Mouse (Mus musculus): ENCODE data around the gene Fsd2. TPM values are rescaled to one million over a fixed set of nuclear protein-coding genes. Genes with fewer than 3 reads are reported as not detected.

The Fsd2 gene
- total and polyA plus RNA-seq, 2 experiments from 2014 or later = 0.05 to 0.31 TPM

GRCm38 (mm10) chr7:81573397-81573796 is 6.7 kb upstream of the Fsd2 start:
- 91% methylated on average over 6 of the region's 6 CpGs for WGBS
- no peak overlapping the region for H3K4me3 ChIP-seq (ENCODE audit: low read length)
- H3K4me2 ChIP-seq (ENCODE audit: low read depth, low read length) = peak overlapping the region; percentile 69; the same call in 1 of the 2 replicates
- no peak overlapping the region for H3K9ac ChIP-seq (replicated peaks; ENCODE audit: low read length)
- H3K36me3 ChIP-seq (ENCODE audit: insufficient read depth, low read length) = peaks cover 8% of the 10 kb centered on the region; the same call in 1 of the 2 replicates
- H3K27me3 ChIP-seq (ENCODE audit: insufficient read depth, low read length) = no peaks in the 10 kb centered on the region
- TF ChIP-seq CTCF (IDR thresholded peaks at IDR 0.05; ENCODE audit: low read depth) = no peak
- ATAC-seq = no peak
- no peaks in the 10 kb centered on the region for H3K9me3 ChIP-seq (ENCODE audit: low read length)
- H3K4me1 ChIP-seq (ENCODE audit: insufficient read depth, low read length) = peaks cover 7% of the 10 kb centered on the region; the same call in 1 of the 2 replicates
- DNase-seq (ENCODE audit: low spot score) = no peak
- H3K27ac ChIP-seq = no peak overlapping the region

- DNase-seq (ENCODE audit: low spot score) (no peak), ATAC-seq (no peak)
- Histone ChIP-seq H3K27ac (no peak overlapping the region), H3K4me1 (ENCODE audit: insufficient read depth, low read length) (peaks cover 7% of the 10 kb centered on the region; the same call in 1 of the 2 replicates), H3K4me3 (ENCODE audit: low read length) (peak overlapping the region; percentile 94), H3K36me3 (ENCODE audit: insufficient read depth, low read length) (peaks cover 5% of the 10 kb centered on the region; the same call in 1 of the 2 replicates), H3K9me3 (ENCODE audit: low read length) (no peaks in the 10 kb centered on the region), H3K4me2 (ENCODE audit: low read depth, low read length) (peak overlapping the region; percentile 69), H3K27me3 (ENCODE audit: insufficient read depth, low read length) (no peaks in the 10 kb centered on the region), H3K9ac (replicated peaks; ENCODE audit: low read length) (peak overlapping the region; percentile 93; the same call in 1 of the 2 replicates)
- 62% methylated on average over 6 of the region's 6 CpGs for WGBS
- no peak for TF ChIP-seq CTCF (IDR thresholded peaks at IDR 0.05; ENCODE audit: low read depth)
These were observed 6.0 kb upstream of the Fsd2 start for GRCm38 (mm10) chr7:81572610-81573268.

- peaks cover 5% of the 10 kb centered on the region; the same call in 1 of the 2 replicates for H3K36me3 ChIP-seq (ENCODE audit: insufficient read depth, low read length)
- DNase-seq (ENCODE audit: low spot score) = no peak
- peak overlapping the region; percentile 93 for H3K9ac ChIP-seq (replicated peaks; ENCODE audit: low read length)
- no peaks in the 10 kb centered on the region for H3K27me3 ChIP-seq (ENCODE audit: insufficient read depth, low read length)
- ATAC-seq = no peak
- H3K4me2 ChIP-seq (ENCODE audit: low read depth, low read length) = peak overlapping the region; percentile 69
- H3K4me1 ChIP-seq (ENCODE audit: insufficient read depth, low read length) = peaks cover 7% of the 10 kb centered on the region; the same call in 1 of the 2 replicates
- TF ChIP-seq CTCF (IDR thresholded peaks at IDR 0.05; ENCODE audit: low read depth) = no peak
- peak overlapping the region; percentile 97 for H3K27ac ChIP-seq
- WGBS = 17% methylated on average over 15 of the region's 15 CpGs
- peak overlapping the region; percentile 94 for H3K4me3 ChIP-seq (ENCODE audit: low read length)
- no peaks in the 10 kb centered on the region for H3K9me3 ChIP-seq (ENCODE audit: low read length)
These were observed 5.2 kb upstream of the Fsd2 start for GRCm38 (mm10) chr7:81571941-81572441.

GRCm38 (mm10) chr7:81571108-81571940 is 4.6 kb upstream of the Fsd2 start, which contains the start of gene Whamm:
Gene Whamm (plus strand): TSS chr7:81571266.
- H3K36me3 ChIP-seq (ENCODE audit: insufficient read depth, low read length) = peaks cover 5% of the 10 kb centered on the region; the same call in 1 of the 2 replicates
- H3K4me2 ChIP-seq (ENCODE audit: low read depth, low read length) = peak within 1 kb of the TSS; percentile 69
- peak within 1 kb of the TSS; percentile 97 for H3K27ac ChIP-seq
- H3K9me3 ChIP-seq (ENCODE audit: low read length) = no peaks in the 10 kb centered on the region
- DNase-seq (ENCODE audit: low spot score) (peak; percentile 96), ATAC-seq (peak; percentile 100)
- peak; percentile 19; the same call in 1 of the 2 replicates for TF ChIP-seq CTCF (IDR thresholded peaks at IDR 0.05; ENCODE audit: low read depth)
- H3K4me3 ChIP-seq (ENCODE audit: low read length) = peak within 1 kb of the TSS; percentile 94
- WGBS = 3% methylated on average over 88 of the region's 96 CpGs
- H3K4me1 ChIP-seq (ENCODE audit: insufficient read depth, low read length) = peaks cover 7% of the 10 kb centered on the region; the same call in 1 of the 2 replicates
- no peaks in the 10 kb centered on the region for H3K27me3 ChIP-seq (ENCODE audit: insufficient read depth, low read length)
- peak within 1 kb of the TSS; percentile 93 for H3K9ac ChIP-seq (replicated peaks; ENCODE audit: low read length)

- Histone ChIP-seq H3K4me1 (ENCODE audit: insufficient read depth, low read length) (peaks cover 7% of the 10 kb centered on the region; the same call in 1 of the 2 replicates), H3K4me2 (ENCODE audit: low read depth, low read length) (peak overlapping the region; percentile 69), H3K4me3 (ENCODE audit: low read length) (peak overlapping the region; percentile 94), H3K36me3 (ENCODE audit: insufficient read depth, low read length) (peaks cover 5% of the 10 kb centered on the region; the same call in 1 of the 2 replicates), H3K27me3 (ENCODE audit: insufficient read depth, low read length) (no peaks in the 10 kb centered on the region), H3K9ac (replicated peaks; ENCODE audit: low read length) (no peak overlapping the region), H3K9me3 (ENCODE audit: low read length) (no peaks in the 10 kb centered on the region), H3K27ac (no peak overlapping the region)
- no peak for DNase-seq (ENCODE audit: low spot score)
- TF ChIP-seq CTCF (IDR thresholded peaks at IDR 0.05; ENCODE audit: low read depth) = peak; percentile 54
- ATAC-seq = no peak; the same call in 1 of the 2 replicates
- under 1% methylated on average over 5 of the region's 5 CpGs for WGBS
These were observed 4.0 kb upstream of the Fsd2 start for GRCm38 (mm10) chr7:81570752-81571107.

- Histone ChIP-seq H3K36me3 (ENCODE audit: insufficient read depth, low read length) (peaks cover 5% of the 10 kb centered on the region; the same call in 1 of the 2 replicates), H3K4me1 (ENCODE audit: insufficient read depth, low read length) (peaks cover 7% of the 10 kb centered on the region; the same call in 1 of the 2 replicates), H3K4me2 (ENCODE audit: low read depth, low read length) (0 out of 2 replicates have a peak overlapping the region, but pooled peaks have one; percentile 69), H3K9ac (replicated peaks; ENCODE audit: low read length) (no peak overlapping the region), H3K27ac (no peak overlapping the region), H3K27me3 (ENCODE audit: insufficient read depth, low read length) (no peaks in the 10 kb centered on the region), H3K4me3 (ENCODE audit: low read length) (no peak overlapping the region), H3K9me3 (ENCODE audit: low read length) (no peaks in the 10 kb centered on the region)
- WGBS = 94% methylated on average over 3 of the region's 3 CpGs
- TF ChIP-seq CTCF (IDR thresholded peaks at IDR 0.05; ENCODE audit: low read depth) = no peak
- DNase-seq (ENCODE audit: low spot score) = no peak
- no peak for ATAC-seq
These were observed 3.5 kb upstream of the Fsd2 start for GRCm38 (mm10) chr7:81570271-81570670.

Data from hindbrain, postnatal 0 days (tissue).